Comparison of ENCODE assay signal across 2 mouse cellular contexts in genomic region chr4:137388059-137388794, GRCm38 (mm10).
TF ChIP-seq lines count a peak whose summit lies in the region.

No protein-coding gene starts in this region.

TF ChIP-seq in C2C12, 6 proteins besides CTCF, POLR2A, EP300 and RAD21 (continued from another document):
- peak; percentile 53 for TF ChIP-seq MAX (IDR thresholded peaks at IDR 0.05)

TF ChIP-seq in myocyte, 11 proteins besides CTCF, POLR2A, EP300 and RAD21 (continued from another document):
- TF ChIP-seq E2F4 (IDR thresholded peaks at IDR 0.05; ENCODE audit: insufficient read depth) (peak; percentile 55), POLR2AphosphoS2 (IDR thresholded peaks at IDR 0.05; ENCODE audit: insufficient read length, low read depth) (peak; percentile 94), MAX (IDR thresholded peaks at IDR 0.05; ENCODE audit: low read depth) (no peak), USF1 (IDR thresholded peaks at IDR 0.05; ENCODE audit: low read depth) (no peak)
